Mouse (Mus musculus): ENCODE measurements at regions not wholly inside any gene's neighbourhood (a gene's known extent, or its start where the extent isn't known, plus 50 kb on each side); places are given as distances from the start of the nearest gene placed in this dataset.

DNA sequence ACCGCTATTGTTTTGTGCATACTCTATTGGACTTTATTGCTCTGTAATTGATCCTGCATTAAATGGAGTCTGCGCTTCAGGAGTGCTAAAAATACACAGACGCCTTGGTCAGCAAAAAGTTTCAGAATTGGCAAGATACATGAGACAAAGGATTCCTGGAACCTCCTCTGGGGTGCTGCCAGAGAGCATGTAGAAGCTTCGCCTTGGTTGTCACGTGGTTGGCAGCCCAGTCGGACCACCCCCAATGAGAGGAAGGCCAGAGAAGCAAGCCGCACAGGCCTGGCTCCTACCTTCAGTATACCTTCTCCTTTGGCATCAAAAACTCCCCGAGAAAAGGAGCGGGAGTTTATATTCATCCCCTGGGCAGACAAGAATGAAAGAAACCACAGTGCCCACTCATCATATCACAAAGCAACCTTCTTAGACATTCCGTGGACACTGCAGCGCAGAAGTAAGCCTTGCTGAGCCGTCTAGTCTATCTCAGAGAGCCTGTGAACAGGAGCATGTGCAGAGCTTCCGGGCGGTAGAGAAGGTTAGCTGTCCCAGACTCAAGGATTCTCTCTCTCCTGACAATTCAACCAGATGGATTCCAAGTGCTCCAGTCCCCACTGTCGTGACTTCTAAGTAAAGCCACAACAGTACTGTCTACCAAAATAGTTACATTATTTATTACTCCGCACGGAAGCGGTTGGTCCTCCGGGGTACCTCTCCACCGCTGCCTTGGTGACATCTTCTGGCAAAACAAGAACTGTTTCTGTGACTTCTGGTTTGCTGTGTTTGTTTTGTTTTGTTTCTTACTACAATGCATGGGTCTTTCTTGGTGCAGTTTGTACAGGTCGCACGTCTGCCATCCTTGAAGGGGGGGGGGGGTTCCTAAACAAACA, 85.6 kb upstream of the Myo10 start:
- no peak for DNase-seq

- DNase-seq, result no peak
Measured at GRCm38 (mm10) chr15:25539344-25540176, 82.8 kb upstream of the Myo10 start.

GRCm38 (mm10) chr15:25542382-25542781, 79.9 kb upstream of the Myo10 start:
- no peak for DNase-seq

DNA sequence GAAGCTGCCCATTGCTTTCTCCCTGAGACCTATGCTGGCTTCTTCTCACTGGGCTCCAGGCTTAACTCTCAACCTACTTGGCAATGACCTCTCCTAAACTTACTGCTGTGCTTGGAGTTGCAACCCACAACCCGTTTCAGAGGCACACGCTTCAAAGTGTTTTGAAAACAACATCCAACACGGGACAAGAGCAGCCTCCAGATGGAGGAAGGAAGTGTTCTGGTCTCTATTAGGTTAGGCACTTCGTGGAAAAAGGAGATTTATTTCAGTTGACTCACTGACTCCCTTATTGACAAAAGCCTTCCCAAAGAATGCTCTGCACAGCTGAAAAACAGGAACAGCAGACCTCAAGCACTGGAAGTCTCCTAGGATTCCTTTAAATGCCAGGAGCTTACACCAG, 76.1 kb upstream of the Myo10 start:
- DNase-seq, result no peak

DNA sequence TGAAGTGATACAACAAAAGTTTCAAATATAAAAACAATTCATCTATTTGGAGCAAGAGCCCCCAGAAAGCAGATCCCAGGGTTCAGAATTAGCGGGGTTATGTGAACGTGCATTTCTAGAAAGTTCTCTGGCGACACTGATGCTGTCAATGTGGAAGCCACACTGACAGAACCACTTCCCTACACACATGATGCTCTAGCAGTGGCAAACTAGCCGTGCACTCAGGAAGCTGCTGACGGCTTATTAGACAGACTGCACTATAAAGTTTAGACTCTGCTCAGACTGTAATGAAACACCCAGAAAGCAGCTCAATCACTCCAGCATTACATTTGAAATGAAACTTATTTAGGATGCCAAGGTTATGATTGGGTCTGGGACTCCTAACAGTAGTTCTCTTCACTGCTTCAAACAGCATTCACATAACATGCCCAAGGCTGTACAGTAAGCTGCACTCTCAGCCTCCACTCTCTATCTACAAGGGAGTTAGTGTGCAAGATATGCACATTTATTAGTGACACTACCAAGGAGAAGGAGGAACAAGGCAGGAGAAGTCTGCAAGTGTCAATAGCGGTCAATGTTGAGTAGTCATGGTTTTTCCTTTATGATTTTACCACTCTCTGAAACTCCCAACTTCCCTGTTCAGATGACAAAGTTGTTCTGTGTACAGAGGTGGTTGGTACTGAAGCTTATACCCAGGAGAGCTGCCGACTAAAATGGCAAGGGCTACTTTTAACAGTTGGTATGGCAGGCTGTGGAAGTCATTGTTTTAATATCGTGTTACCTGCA, 71.9 kb upstream of the Myo10 start:
- DNase-seq, result no peak

DNA sequence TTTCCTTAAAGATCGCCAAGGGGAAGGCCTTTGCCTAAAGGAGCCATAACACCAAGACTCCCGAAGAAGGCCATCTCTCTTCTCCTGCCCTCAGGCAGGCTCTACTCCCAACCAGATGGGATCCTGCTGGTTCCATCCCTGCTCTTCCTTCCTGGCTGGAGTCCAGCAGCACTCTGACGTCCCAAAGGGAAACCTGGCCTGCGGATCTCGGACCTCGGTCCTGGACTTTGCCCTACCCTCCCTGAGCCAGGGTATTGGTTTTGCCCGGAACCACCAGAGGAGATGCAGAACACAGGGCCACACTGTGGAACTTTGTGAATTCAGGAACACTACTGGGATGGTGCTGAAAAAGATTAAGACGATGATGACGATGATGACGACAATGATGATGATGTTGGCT, 67.4 kb upstream of the Myo10 start:
- DNase-seq, result no peak

DNA sequence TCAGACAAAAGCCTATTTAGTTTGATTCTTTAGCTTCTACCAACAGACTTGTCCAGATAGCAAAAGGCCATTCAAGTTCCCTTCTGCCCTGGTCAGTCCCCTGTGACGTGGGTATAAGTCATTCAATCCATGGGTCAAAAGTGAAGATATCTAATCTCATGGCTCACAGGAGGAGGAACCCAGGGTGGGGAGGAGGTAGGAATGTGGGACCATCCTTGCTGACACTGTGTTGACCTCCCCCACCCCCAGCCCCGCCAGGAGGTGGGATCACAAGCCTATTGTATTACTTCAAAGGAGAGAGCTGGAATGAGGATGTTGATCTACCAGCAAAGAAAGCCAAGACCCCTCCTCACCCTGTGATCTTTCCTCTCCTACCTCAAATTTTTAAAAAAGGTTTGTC, 66.5 kb upstream of the Myo10 start:
- DNase-seq, result no peak

DNA sequence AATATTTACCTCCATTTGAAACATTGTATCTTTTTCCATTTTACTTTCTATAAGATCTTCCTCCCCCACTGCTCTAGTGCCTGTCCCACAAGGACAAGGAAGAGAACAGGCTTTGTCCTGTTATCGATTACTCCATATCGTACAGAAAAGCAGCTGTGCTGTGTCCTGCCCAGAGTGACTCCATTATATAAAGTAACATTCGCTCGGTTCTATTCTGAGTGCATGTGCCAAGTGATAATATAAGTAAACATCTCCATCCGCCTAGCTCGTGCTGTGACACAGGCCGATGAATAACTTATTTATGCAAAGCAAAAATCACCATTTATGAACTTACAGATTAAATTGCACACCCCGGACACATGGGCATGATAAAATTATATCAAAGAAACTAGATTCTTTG, 64.8 kb upstream of the Myo10 start:
- DNase-seq, result no peak

GRCm38 (mm10) chr15:25558240-25558639, 64.1 kb upstream of the Myo10 start:
- DNase-seq, result no peak

GRCm38 (mm10) chr15:25563641-25564040, 58.7 kb upstream of the Myo10 start:
- no peak for DNase-seq

GRCm38 (mm10) chr15:25572495-25572894, 49.8 kb upstream of the Myo10 start:
- DNase-seq, result no peak

Measured in liver (tissue).